22 mouse cellular contexts compared by ENCODE assay signal in the genomic region with DNA sequence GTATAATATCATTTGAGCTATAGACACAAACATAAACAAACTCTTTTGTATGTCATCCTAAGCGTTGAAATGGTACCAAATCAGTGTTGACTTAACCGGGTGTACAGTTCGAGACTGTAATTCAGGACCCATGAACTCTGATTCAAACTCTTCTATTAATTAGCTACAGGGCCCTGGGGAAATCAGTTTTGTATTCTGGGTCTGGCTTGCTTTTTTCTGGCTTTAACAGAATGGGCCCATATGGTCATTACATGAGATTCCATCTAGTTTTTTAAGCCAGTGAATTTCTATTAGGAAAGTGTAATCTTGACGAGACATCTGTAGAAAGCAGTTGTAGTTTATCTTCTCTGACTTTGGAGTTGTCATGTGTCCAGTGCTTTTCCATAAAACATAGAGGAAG.
"Had no signal": no experiment of that assay in that cellular context is flagged by ENCODE, and none has a peak within 500 bp of the region (broad histone marks: within the 10 kb centered on the region; RNA-seq: fewer than 3 reads in every experiment).

No protein-coding gene starts in this region.

- H3K4me1 ChIP-seq: kidney, embryonic 15.5 days; lung, embryonic 15.5 days; midbrain, embryonic 12.5 days; neural tube, embryonic 12.5 days; neural tube, embryonic 15.5 days had no signal

- DNase-seq: kidney, adult 8-10 months; kidney, postnatal 10 days; kidney, postnatal 36 days; layer of hippocampus, postnatal 36 days; lung, adult 18-20 months; lung, postnatal 10 days; lung, postnatal 36 days; right cerebral cortex, adult 18-20 months; right cerebral cortex, postnatal 14 days; right cerebral cortex, postnatal 4 days; thymus, adult 2 months; thymus, postnatal 14 days; thymus, postnatal 4 days had no signal

- H3K4me2 ChIP-seq: kidney, embryonic 15.5 days; liver, embryonic 11.5 days; lung, embryonic 15.5 days; midbrain, embryonic 12.5 days; neural tube, embryonic 12.5 days; neural tube, embryonic 15.5 days had no signal

- H3K4me3 ChIP-seq: kidney, embryonic 15.5 days; left cerebral cortex, adult 2 months; lung, embryonic 15.5 days; midbrain, embryonic 12.5 days; neural tube, embryonic 12.5 days; neural tube, embryonic 15.5 days had no signal

- H3K9ac ChIP-seq: kidney, embryonic 15.5 days; liver, embryonic 14.5 days; lung, embryonic 15.5 days; midbrain, embryonic 12.5 days; neural tube, embryonic 12.5 days; neural tube, embryonic 15.5 days had no signal

- H3K36me3 ChIP-seq: neural tube, embryonic 12.5 days; neural tube, embryonic 15.5 days had no signal

- H3K27me3 ChIP-seq: kidney, embryonic 15.5 days; lung, embryonic 15.5 days; midbrain, embryonic 12.5 days; neural tube, embryonic 12.5 days; neural tube, embryonic 15.5 days had no signal

- H3K9me3 ChIP-seq: kidney, embryonic 15.5 days; lung, embryonic 15.5 days; midbrain, embryonic 12.5 days; neural tube, embryonic 12.5 days; neural tube, embryonic 15.5 days had no signal

- H3K27ac ChIP-seq: kidney, embryonic 15.5 days; left cerebral cortex, adult 2 months; liver, embryonic 14.5 days; lung, embryonic 15.5 days; midbrain, embryonic 12.5 days; neural tube, embryonic 12.5 days; neural tube, embryonic 15.5 days; stomach, postnatal 0 days had no signal
